Mouse (Mus musculus): Measurements from ENCODE around the gene Asphd2.

DNA sequence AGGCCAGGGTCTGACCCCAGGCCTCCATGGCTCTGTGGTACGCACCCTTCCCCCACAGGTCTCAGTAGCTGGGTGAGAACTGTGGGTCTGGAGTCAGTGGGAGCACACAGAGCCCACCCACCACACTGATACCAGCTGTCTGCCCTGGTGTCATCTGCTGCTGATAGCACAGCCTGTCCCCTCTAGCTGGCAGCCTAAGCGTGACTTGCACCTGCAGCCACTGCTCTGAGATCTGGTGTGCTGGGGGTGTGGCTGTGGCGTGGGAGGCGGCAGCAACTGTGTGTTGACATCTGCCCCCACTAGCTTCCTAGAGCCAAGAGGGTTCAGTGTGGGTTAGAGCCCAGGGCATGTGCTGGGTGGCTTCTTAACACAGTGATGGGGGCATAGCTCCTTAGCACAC is 18.6 kb downstream of the Asphd2 start:
- TF ChIP-seq POLR2A (IDR thresholded peaks at IDR 0.05; ENCODE audit: extremely low read depth, insufficient read depth, low read length) (no peak), CTCF (IDR thresholded peaks at IDR 0.05; ENCODE audit: low read depth, low read length) (no peak)
